Mouse (Mus musculus): ENCODE measurements at regions not wholly inside any gene's neighbourhood (a gene's known extent, or its start where the extent isn't known, plus 50 kb on each side); places are given as distances from the start of the nearest gene placed in this dataset.

DNA sequence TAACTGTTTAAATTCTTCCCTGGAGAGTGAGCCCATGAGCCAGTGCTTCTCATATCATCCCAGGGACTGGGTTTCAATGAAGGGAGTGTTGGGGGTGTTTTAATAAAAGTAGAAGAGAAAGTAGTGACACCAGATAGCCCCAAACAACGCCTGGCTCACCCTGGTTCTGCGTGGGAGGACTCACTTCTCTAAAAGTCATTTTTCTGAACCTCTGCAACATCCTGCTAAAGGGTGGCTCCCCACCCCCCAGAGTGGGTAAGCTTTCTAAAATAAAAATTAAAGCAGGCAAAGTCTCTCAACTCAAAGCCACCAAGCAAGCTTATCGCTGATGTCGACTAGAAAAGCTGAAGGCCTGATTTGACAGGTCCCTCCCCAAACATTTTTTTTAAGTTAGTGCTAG, 57.8 kb downstream of the Kctd12 start:
- TF ChIP-seq POLR2A (IDR thresholded peaks at IDR 0.05; ENCODE audit: insufficient read length, low read depth) (no peak), POLR2AphosphoS2 (IDR thresholded peaks at IDR 0.05; ENCODE audit: insufficient read length, low read depth) (no peak), TCF12 (IDR thresholded peaks at IDR 0.05; ENCODE audit: insufficient read depth, poor library complexity, severe bottlenecking) (no peak), E2F4 (IDR thresholded peaks at IDR 0.05; ENCODE audit: insufficient read depth) (no peak)

Measured in myocyte (in vitro differentiated cells).